Mouse (Mus musculus): Measurements from ENCODE around the gene Ift140.
A peak's percentile ranks its signal among the peaks of the same experiment; 100 is the strongest.

Gene Ift140

GRCm38 (mm10) chr17:25015655-25016291 lies at the start of gene Ift140, which contains the start of gene Cramp1l:
TSS of gene Ift140 (plus strand) at chr17:25016085.
TSS of gene Cramp1l (minus strand) at chr17:25015788.
- DNase-seq (ENCODE audit: low read depth) = peak; percentile 98

GRCm38 (mm10) chr17:24987221-24987620 lies 28.7 kb upstream of the Ift140 start:
- no peak for DNase-seq (ENCODE audit: low read depth)

GRCm38 (mm10) chr17:24994721-24995120 lies 21.2 kb upstream of the Ift140 start:
- DNase-seq (ENCODE audit: low read depth) = no peak

GRCm38 (mm10) chr17:25005102-25005501 lies 10.8 kb upstream of the Ift140 start:
- DNase-seq (ENCODE audit: low read depth) = no peak

- no peak for DNase-seq (ENCODE audit: low read depth)
Observed at GRCm38 (mm10) chr17:25007480-25007879, 8.4 kb upstream of the Ift140 start.

- peak; percentile 57 for DNase-seq (ENCODE audit: low read depth)
Observed at GRCm38 (mm10) chr17:25013606-25014501, 2.0 kb upstream of the Ift140 start.

GRCm38 (mm10) chr17:25014841-25015570 lies 879 bp upstream of the Ift140 start:
- peak; percentile 43 for DNase-seq (ENCODE audit: low read depth)

GRCm38 (mm10) chr17:25016292-25017132 lies 627 bp downstream of the Ift140 start:
- DNase-seq (ENCODE audit: low read depth) = peak; percentile 69

GRCm38 (mm10) chr17:25036183-25036582 lies 20.3 kb downstream of the Ift140 start:
- DNase-seq (ENCODE audit: low read depth) = no peak

GRCm38 (mm10) chr17:25044879-25045278 lies 29.0 kb downstream of the Ift140 start:
- no peak for DNase-seq (ENCODE audit: low read depth)

- DNase-seq (ENCODE audit: low read depth) = no peak
Observed at GRCm38 (mm10) chr17:25045281-25045680, 29.4 kb downstream of the Ift140 start.

- DNase-seq (ENCODE audit: low read depth) = no peak
Observed at GRCm38 (mm10) chr17:25047143-25047542, 31.3 kb downstream of the Ift140 start.

- no peak for DNase-seq (ENCODE audit: low read depth)
Observed at GRCm38 (mm10) chr17:25053274-25053673, 37.4 kb downstream of the Ift140 start.

GRCm38 (mm10) chr17:25057041-25057440 lies 41.2 kb downstream of the Ift140 start:
- DNase-seq (ENCODE audit: low read depth) = no peak

GRCm38 (mm10) chr17:25063261-25063660 lies 47.4 kb downstream of the Ift140 start:
- no peak for DNase-seq (ENCODE audit: low read depth)

- DNase-seq (ENCODE audit: low read depth) = no peak
Observed at GRCm38 (mm10) chr17:25063872-25064271, 48.0 kb downstream of the Ift140 start.

GRCm38 (mm10) chr17:25064351-25064750 lies 48.5 kb downstream of the Ift140 start:
- DNase-seq (ENCODE audit: low read depth) = no peak

GRCm38 (mm10) chr17:25065189-25065588 lies 49.3 kb downstream of the Ift140 start:
- DNase-seq (ENCODE audit: low read depth) = no peak

- DNase-seq (ENCODE audit: low read depth) = no peak
Observed at GRCm38 (mm10) chr17:25066595-25066994, 50.7 kb downstream of the Ift140 start.

GRCm38 (mm10) chr17:25067442-25067851 lies 51.6 kb downstream of the Ift140 start:
- no peak for DNase-seq (ENCODE audit: low read depth)

GRCm38 (mm10) chr17:25068690-25069089 lies 52.8 kb downstream of the Ift140 start:
- no peak for DNase-seq (ENCODE audit: low read depth)

GRCm38 (mm10) chr17:25076906-25077305 lies 61.0 kb downstream of the Ift140 start:
- DNase-seq (ENCODE audit: low read depth) = no peak
